Mouse (Mus musculus) midbrain, embryonic 15.5 days (tissue): Measurements from ENCODE around the gene Cluh. TPM values are rescaled to one million over a fixed set of nuclear protein-coding genes. Genes with fewer than 3 reads are reported as not detected.

Experiments used
- ATAC-seq: fragments of 200-750 bp; cut with Nextera tagmentation; replicated peaks from 2 replicates; pipeline ENCODE4 v1.8.0; 2017; ENCODE audit warnings: moderate TSS enrichment
- H3K27ac ChIP-seq: fragments of 300-500 bp; sonication (generic); 2 replicates; pipeline ENCODE4 v1.5.1; 2015; ENCODE audit warnings: mild to moderate bottlenecking, inconsistent platforms
- H3K27me3 ChIP-seq: fragments of 300-500 bp; sonication (generic); replicated peaks from 2 replicates; pipeline ENCODE4 v1.6.1; 2015; ENCODE audit warnings: inconsistent platforms
- H3K36me3 ChIP-seq: fragments of 300-500 bp; sonication (generic); replicated peaks from 2 replicates; pipeline ENCODE4 v1.6.1; 2015; ENCODE audit warnings: inconsistent platforms
- H3K4me1 ChIP-seq: fragments of 300-500 bp; sonication (generic); 2 replicates; pipeline ENCODE4 v1.6.1; 2015; ENCODE audit warnings: inconsistent platforms
- H3K4me2 ChIP-seq: fragments of 300-500 bp; sonication (generic); 2 replicates; pipeline ENCODE4 v1.6.1; 2015; ENCODE audit warnings: inconsistent platforms, mild to moderate bottlenecking, moderate library complexity
- H3K4me3 ChIP-seq: fragments of 300-500 bp; sonication (generic); 2 replicates; pipeline ENCODE4 v1.5.1; 2015; ENCODE audit warnings: mild to moderate bottlenecking, inconsistent platforms
- H3K9ac ChIP-seq: fragments of 300-500 bp; sonication (generic); 2 replicates; pipeline ENCODE4 v1.6.1; 2015; ENCODE audit warnings: mild to moderate bottlenecking, inconsistent platforms
- H3K9me3 ChIP-seq: fragments of 300-500 bp; sonication (generic); 2 replicates; pipeline ENCODE4 v1.6.1; 2016; ENCODE audit warnings: inconsistent platforms
- WGBS: fragments of 180-500 bp; shearing (Covaris S2); methylation state at CpG from one replicate; pipeline ENCODE4 v1.1.7; 2015; ENCODE audit warnings: mixed read lengths; 5-methylcytosine and 5-hydroxymethylcytosine counted together
- polyA plus RNA-seq: library from polyadenylated mRNA; unstranded; fragments of >200 nt; fragmentation: Nextera tagmentation; extraction: Ambion mirVana; gene quantifications from 2 replicates; pipeline ENCODE4 v1.2.1, GENCODE M21; 2015

The Cluh gene
- polyA plus RNA-seq, 1 experiment from 2014 or later: 18.2 TPM

- Histone ChIP-seq H3K9me3 (no peaks in the 10 kb centered on the region), H3K4me1 (no peaks in the 10 kb centered on the region), H3K4me2 (no peak overlapping the region), H3K36me3 (peaks cover 31% of the 10 kb centered on the region), H3K27me3 (no peaks in the 10 kb centered on the region), H3K9ac (no peak overlapping the region), H3K4me3 (no peak overlapping the region), H3K27ac (no peak overlapping the region)
- no peak for ATAC-seq
- 97% methylated on average over 13 of the region's 13 CpGs for WGBS
These were observed 18.3 kb downstream of the Cluh start for GRCm38 (mm10) chr11:74667582-74668010.

GRCm38 (mm10) chr11:74668466-74668865, 19.2 kb downstream of the Cluh start:
- no peaks in the 10 kb centered on the region for H3K4me1 ChIP-seq
- no peaks in the 10 kb centered on the region for H3K27me3 ChIP-seq
- peaks cover 28% of the 10 kb centered on the region for H3K36me3 ChIP-seq
- no peak overlapping the region for H3K9ac ChIP-seq
- no peak for ATAC-seq
- H3K4me2 ChIP-seq: no peak overlapping the region
- H3K27ac ChIP-seq: no peak overlapping the region
- 92% methylated on average over 5 of the region's 5 CpGs for WGBS
- H3K4me3 ChIP-seq: no peak overlapping the region
- no peaks in the 10 kb centered on the region for H3K9me3 ChIP-seq

GRCm38 (mm10) chr11:74668971-74669370, 19.7 kb downstream of the Cluh start:
- no peak overlapping the region for H3K4me3 ChIP-seq
- no peaks in the 10 kb centered on the region for H3K9me3 ChIP-seq
- no peak overlapping the region for H3K9ac ChIP-seq

DNA sequence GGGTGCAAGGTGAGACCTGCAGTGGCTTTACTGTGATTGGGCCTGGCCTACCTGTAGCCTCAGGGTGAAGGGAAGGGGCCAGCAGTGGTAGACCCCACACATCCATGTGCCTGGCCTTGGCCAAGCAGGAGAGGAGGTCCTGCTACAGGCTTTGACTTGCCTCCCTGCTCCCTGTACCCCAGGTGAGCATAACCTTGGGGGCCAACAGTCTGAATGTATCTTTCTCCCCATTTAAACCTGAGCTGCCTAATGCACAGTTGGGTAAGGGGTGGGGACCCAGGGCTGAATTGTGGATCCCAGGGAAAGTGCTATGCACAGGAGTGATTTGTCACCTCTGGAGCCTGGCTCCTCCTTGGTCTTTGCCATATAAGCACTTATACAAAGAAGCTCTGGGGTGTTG, 20.9 kb downstream of the Cluh start:
- no peak overlapping the region for H3K27ac ChIP-seq
- no peaks in the 10 kb centered on the region for H3K9me3 ChIP-seq
- H3K4me3 ChIP-seq: no peak overlapping the region
- H3K4me1 ChIP-seq: no peaks in the 10 kb centered on the region
- peaks cover 35% of the 10 kb centered on the region for H3K36me3 ChIP-seq
- H3K9ac ChIP-seq: no peak overlapping the region
- ATAC-seq: no peak
- no peaks in the 10 kb centered on the region for H3K27me3 ChIP-seq
- H3K4me2 ChIP-seq: no peak overlapping the region

More at GRCm38 (mm10) chr11:74668971-74669370, 19.7 kb downstream of the Cluh start:
- H3K27me3 ChIP-seq: no peaks in the 10 kb centered on the region
- H3K4me2 ChIP-seq: no peak overlapping the region
- WGBS: 91% methylated on average over 2 of the region's 2 CpGs
- no peak for ATAC-seq
- no peak overlapping the region for H3K27ac ChIP-seq
- no peaks in the 10 kb centered on the region for H3K4me1 ChIP-seq
- peaks cover 28% of the 10 kb centered on the region for H3K36me3 ChIP-seq

GRCm38 (mm10) chr11:74671013-74671412, 21.7 kb downstream of the Cluh start:
- no peak for ATAC-seq
- H3K9ac ChIP-seq: no peak overlapping the region
- H3K9me3 ChIP-seq: no peaks in the 10 kb centered on the region
- no peak overlapping the region for H3K4me3 ChIP-seq
- no peak overlapping the region for H3K4me2 ChIP-seq
- no peak overlapping the region for H3K27ac ChIP-seq
- H3K4me1 ChIP-seq: no peaks in the 10 kb centered on the region
- H3K36me3 ChIP-seq: peaks cover 37% of the 10 kb centered on the region; the same call in 1 of the 2 replicates
- H3K27me3 ChIP-seq: no peaks in the 10 kb centered on the region
- WGBS: 76% methylated on average over 1 of the region's 1 CpGs

DNA sequence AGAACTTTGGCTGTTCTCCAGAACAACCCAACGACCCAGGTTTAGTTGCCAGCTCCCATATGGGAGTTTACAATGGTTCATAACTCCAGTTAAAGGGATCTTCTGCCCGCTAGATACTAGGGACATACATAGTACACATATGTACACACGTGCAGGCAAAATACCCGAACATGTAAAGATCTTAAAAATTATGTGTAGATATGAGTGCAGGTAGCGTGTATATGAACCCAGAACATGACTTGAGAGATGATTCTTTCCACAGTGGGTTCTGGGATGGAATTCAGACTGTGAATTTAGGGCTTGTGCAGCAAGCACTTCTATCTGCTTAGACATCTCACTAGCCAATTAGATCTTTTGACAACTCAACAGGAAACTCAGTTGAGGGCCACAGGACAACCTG, 22.5 kb downstream of the Cluh start:
- WGBS: 91% methylated on average over 5 of the region's 5 CpGs
- Histone ChIP-seq H3K27ac (no peak overlapping the region), H3K9ac (no peak overlapping the region), H3K4me3 (no peak overlapping the region), H3K4me2 (no peak overlapping the region), H3K36me3 (peaks cover 35% of the 10 kb centered on the region; the same call in 1 of the 2 replicates), H3K4me1 (no peaks in the 10 kb centered on the region), H3K9me3 (no peaks in the 10 kb centered on the region), H3K27me3 (no peaks in the 10 kb centered on the region)
- ATAC-seq: no peak

DNA sequence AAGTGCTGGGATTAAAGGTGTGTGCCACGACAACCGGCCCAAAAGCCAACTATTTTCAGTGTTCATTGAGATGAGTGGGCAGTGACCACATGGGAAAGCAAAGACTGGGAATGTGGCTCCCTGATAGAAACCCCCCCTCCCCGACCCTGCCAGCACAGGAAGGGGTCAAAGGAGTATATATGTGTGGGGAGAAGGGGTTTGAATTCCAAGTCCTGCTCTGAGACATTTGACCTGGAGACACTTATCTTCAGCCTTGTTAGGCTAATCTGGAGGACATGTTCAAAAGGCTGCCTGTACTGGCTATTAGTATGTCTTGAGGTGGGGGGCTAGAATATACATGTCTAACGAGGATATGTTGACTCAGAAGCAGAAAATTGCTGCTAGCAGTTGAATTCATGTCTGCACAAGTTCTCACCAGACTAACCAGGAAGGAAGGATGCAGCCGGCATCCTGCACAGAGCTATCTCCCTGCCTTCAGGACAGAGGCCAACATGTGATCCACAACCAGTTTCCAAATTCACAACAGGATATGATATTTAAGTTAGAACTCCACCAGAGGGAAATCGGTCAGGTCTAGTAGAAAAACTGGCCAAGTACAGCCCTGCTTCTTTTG, 23.7 kb downstream of the Cluh start:
- Histone ChIP-seq H3K4me3 (no peak overlapping the region), H3K9me3 (no peaks in the 10 kb centered on the region), H3K27me3 (no peaks in the 10 kb centered on the region), H3K4me2 (no peak overlapping the region), H3K27ac (no peak overlapping the region), H3K36me3 (peaks cover 28% of the 10 kb centered on the region; the same call in 1 of the 2 replicates), H3K9ac (no peak overlapping the region), H3K4me1 (no peaks in the 10 kb centered on the region)
- no peak for ATAC-seq
- 85% methylated on average over 6 of the region's 6 CpGs for WGBS

DNA sequence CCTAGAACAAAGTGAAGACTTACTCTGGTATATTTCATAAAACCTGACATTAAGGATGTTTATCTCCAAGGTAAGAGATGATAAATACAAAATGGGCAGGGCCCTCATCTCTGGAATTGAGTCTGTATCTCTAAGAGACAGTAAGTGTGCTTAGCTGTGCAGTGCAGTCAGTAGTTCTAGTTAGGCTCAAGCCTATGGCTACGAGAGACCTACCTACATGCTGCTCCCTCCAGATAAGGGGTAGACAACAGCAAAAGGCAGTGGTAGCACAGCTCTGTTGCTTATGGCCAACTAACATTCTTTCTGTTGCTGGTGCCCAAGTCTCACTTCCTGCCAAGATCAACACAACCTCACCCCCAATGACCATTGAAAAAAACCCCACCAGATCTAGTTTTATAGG, 24.3 kb downstream of the Cluh start:
- Histone ChIP-seq H3K27me3 (no peaks in the 10 kb centered on the region), H3K4me1 (no peaks in the 10 kb centered on the region), H3K36me3 (peaks cover 32% of the 10 kb centered on the region; the same call in 1 of the 2 replicates), H3K4me2 (no peak overlapping the region), H3K9me3 (no peaks in the 10 kb centered on the region), H3K9ac (no peak overlapping the region), H3K4me3 (no peak overlapping the region), H3K27ac (no peak overlapping the region)
- no peak for ATAC-seq
- WGBS: 94% methylated on average over 1 of the region's 1 CpGs

DNA sequence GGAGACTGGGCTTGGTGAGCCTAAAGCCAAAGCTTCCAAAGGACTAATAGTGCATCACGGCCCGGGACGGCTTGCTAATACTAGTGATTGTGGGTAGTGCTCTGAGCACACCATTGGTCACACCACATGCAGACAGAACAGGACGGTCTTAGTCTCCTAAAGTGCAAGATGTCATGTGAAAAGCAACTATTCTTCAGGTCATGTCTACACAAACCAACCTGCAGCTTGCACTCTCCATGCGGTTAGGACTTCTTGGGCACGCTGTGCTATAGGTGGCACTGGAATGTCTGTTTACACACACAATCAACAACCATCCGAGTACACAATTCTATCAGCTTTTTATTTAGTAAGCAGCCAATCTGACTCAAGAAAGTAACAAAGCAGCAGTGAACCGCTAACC, 25.4 kb downstream of the Cluh start:
- ATAC-seq: no peak
- peaks cover 36% of the 10 kb centered on the region; the same call in 1 of the 2 replicates for H3K36me3 ChIP-seq
- no peaks in the 10 kb centered on the region for H3K9me3 ChIP-seq
- no peaks in the 10 kb centered on the region for H3K4me1 ChIP-seq
- 96% methylated on average over 8 of the region's 8 CpGs for WGBS
- no peak overlapping the region for H3K9ac ChIP-seq
- no peak overlapping the region for H3K27ac ChIP-seq
- H3K27me3 ChIP-seq: no peaks in the 10 kb centered on the region
- no peak overlapping the region for H3K4me3 ChIP-seq
- H3K4me2 ChIP-seq: no peak overlapping the region

- Histone ChIP-seq H3K36me3 (peaks cover 38% of the 10 kb centered on the region; the same call in 1 of the 2 replicates), H3K27ac (no peak overlapping the region), H3K4me2 (no peak overlapping the region), H3K27me3 (no peaks in the 10 kb centered on the region), H3K4me3 (no peak overlapping the region), H3K4me1 (no peaks in the 10 kb centered on the region), H3K9me3 (no peaks in the 10 kb centered on the region), H3K9ac (no peak overlapping the region)
- WGBS: 76% methylated on average over 4 of the region's 4 CpGs
- ATAC-seq: no peak
These were observed 25.9 kb downstream of the Cluh start for GRCm38 (mm10) chr11:74675156-74675555.

DNA sequence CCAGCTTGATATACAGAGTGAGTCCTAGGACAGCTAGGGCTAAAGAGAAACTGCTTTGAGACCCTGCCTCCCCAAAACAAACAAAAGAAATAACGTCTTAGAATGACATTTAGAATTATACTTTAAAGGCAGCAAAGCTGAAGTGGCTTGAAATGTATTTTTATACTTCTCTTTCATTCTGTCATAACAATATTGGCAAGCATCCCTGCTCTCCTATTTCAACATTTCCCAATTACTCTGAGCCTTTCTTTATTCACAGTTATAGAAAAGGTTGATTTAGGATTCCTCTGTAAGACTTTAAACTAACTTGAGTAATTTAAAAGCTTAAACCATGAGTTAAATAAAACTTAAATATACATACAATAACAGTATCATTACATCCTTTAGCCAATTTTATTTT, 42.9 kb downstream of the Cluh start:
- WGBS: 74% methylated on average over 1 of the region's 1 CpGs
- ATAC-seq: no peak
- H3K4me2 ChIP-seq: no peak overlapping the region
- no peak overlapping the region for H3K4me3 ChIP-seq
- H3K4me1 ChIP-seq: no peaks in the 10 kb centered on the region
- H3K27me3 ChIP-seq: no peaks in the 10 kb centered on the region
- H3K27ac ChIP-seq: no peak overlapping the region
- no peak overlapping the region for H3K9ac ChIP-seq
- H3K36me3 ChIP-seq: peaks cover 12% of the 10 kb centered on the region; the same call in 1 of the 2 replicates
- H3K9me3 ChIP-seq: no peaks in the 10 kb centered on the region

DNA sequence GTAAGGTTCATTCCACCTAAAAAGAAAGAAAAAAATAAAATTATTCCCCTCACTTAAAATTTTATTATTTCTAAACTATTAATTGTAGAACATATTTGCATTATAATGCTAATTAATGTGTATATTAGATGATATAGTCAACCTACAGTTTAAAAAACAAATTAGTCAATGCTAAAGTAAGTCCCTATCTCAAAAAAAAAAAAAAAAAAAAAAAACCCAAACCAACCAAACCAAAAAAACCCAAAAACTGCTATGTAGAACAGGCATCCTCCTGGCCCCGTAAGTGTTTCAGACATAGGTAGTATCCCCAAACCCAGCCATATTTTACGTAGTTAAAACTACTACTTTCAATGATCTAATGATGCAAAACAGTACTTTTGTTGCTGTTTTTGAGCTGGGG, 50.2 kb downstream of the Cluh start:
- Histone ChIP-seq H3K27ac (no peak overlapping the region), H3K4me3 (no peak overlapping the region), H3K36me3 (peaks cover 7% of the 10 kb centered on the region; the same call in 1 of the 2 replicates), H3K9me3 (no peaks in the 10 kb centered on the region), H3K4me2 (no peak overlapping the region), H3K4me1 (no peaks in the 10 kb centered on the region), H3K27me3 (no peaks in the 10 kb centered on the region), H3K9ac (no peak overlapping the region)
- ATAC-seq: no peak
- 100% methylated on average over 2 of the region's 2 CpGs for WGBS

DNA sequence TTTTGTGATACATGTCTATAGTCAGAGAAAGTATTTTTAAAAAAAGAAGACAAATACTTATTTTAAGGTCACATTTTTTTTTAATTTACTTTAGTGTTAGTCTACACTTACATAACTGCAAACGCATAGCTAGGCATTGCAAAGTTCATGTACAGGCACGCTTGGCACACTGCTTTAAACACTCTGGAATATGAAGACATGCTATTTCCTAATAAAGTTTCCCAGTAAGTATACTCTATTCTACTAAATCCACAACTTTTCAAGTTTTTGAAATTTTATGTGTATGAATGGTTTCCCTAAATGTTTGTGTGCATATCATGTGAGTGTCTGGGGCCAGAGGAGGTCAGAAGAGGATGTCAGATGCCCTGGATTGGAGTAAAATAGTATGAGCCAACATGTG, 54.8 kb downstream of the Cluh start:
- ATAC-seq: no peak
- 98% methylated on average over 2 of the region's 2 CpGs for WGBS
- Histone ChIP-seq H3K4me2 (no peak overlapping the region), H3K27ac (no peak overlapping the region), H3K9ac (no peak overlapping the region), H3K9me3 (no peaks in the 10 kb centered on the region), H3K27me3 (no peaks in the 10 kb centered on the region), H3K4me1 (no peaks in the 10 kb centered on the region), H3K4me3 (no peak overlapping the region), H3K36me3 (no peaks in the 10 kb centered on the region)
